Mouse (Mus musculus): Measurements from ENCODE around the gene Unc13c.

Unc13c gene

DNA sequence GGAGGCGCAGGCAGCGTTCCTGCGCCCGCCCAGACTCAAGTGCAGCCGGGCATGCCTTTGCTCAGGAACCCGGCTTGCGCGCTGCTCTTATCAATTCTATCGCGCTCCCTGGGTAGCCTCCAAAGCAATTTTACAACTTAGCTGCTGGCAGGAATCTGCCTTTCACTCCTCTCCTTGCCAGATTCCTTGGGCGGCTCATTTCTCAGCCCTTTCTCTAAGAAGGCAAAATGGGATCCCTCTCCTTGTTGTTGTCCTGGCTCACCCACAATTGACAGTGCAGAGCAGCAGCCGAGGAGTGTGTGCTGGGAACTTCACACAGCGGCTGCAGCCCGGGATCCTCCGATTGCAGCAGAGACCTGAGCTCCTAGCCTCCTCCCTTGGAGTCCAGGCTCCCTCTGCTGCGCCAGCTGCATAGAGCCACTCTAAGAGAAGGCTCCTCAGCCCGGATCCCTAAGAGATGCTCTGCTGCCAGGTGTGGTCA, at the start of gene Unc13c:
TSS of gene Unc13c (minus strand) at position 326 of the 481 bp plus-strand sequence.
- no peak for DNase-seq (ENCODE audit: low spot score)

DNA sequence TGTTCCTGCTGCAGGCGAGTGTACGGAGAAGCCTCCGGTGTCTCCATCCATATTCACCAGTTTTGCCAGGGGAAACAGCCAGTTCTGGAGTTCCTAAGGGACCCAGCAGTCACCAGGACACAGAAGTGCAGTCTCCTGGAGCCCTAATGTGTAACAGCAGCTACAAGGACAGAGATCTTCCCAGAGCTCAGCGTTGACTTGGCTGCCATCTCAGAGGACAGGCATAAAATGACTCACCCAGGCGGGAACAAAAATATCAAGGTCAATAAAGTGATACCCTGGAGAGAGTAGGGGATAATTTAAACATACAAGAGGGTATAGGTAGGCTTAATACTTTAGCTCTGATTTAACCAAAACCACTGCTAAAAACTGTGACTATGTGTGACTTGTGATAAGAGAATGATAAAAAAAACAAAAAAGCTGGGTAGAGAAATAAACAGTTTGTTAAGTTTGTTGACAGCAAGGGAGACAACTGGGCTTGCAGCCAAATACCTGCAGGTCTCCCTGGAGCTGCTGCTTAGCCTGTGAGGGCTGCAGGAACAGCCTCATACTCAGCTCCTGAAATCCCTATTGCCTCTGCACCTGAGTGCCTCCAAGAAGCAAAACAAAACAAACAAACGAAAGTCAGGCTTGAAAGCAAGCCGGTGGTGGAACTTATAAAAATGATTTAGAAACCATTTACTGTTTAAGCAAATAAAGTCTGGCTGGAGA, 39.4 kb upstream of the Unc13c start:
- no peak for DNase-seq (ENCODE audit: low spot score)

DNA sequence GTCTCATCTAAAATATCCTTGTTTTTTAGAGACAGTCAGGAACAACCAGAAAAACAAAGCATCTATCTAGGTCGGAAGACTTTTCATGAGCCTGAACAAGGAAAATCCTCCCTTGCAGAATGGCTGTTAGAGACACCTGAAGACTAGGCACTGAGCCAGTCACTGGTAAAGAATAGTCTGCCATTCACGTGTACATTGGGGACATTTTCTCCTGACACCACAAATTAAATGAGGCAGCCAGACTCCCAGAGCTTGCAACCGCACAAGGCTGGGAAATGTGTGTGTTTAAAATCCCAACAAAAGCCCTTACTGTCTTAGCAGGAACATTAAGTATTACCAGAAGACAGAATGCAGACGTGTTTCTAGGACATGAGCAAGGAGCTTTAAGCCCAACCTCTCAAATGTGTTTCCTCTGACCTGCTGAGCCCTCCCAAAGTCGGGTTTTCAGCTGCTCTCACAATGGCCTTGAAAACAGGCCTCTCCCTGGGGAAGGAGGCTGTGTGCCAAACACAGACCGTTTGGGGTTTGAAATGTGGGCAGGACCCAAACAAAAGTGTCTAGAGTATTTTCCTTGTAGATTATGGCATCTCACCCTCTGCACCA, 33.7 kb upstream of the Unc13c start:
- peak; percentile 67 for DNase-seq (ENCODE audit: low spot score)

DNA sequence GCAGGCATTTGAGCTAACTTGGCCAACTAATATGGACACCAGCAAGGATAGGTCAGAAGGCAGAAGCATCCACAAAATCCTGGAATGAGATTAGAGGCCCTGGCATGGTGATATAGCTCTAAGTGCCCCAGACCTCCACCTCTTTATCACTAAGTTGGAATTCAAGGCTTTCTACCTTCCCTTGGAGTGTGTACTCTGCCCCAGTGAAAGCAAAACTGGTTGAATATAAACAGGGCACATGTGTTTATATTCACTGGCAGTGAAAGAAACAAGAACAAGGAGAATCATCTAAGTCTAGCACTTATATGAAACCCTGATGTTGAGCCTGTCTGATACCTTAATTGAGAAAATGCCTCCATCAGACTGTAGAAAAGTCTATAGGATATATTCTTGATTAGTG, 19.3 kb upstream of the Unc13c start:
- DNase-seq (ENCODE audit: low spot score), result no peak

DNA sequence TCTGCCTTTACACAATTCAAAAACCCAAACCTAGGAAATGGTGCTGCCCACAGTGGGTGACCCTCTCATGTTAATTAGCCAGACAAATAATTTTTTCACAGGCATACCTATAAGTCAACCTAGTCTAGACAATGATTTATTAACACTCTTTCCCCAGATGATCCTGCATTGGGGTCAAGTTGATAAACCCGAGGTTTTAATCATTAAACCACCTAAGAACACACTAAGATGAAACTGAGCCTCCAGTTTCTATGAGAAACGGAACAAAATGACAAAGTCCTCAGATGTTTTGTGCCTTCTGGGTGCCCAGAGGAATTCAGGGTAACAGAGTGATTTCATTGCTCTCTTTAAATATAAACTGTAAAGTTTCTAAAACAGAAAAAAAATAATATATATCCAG, 18.5 kb upstream of the Unc13c start:
- DNase-seq (ENCODE audit: low spot score), result no peak

DNA sequence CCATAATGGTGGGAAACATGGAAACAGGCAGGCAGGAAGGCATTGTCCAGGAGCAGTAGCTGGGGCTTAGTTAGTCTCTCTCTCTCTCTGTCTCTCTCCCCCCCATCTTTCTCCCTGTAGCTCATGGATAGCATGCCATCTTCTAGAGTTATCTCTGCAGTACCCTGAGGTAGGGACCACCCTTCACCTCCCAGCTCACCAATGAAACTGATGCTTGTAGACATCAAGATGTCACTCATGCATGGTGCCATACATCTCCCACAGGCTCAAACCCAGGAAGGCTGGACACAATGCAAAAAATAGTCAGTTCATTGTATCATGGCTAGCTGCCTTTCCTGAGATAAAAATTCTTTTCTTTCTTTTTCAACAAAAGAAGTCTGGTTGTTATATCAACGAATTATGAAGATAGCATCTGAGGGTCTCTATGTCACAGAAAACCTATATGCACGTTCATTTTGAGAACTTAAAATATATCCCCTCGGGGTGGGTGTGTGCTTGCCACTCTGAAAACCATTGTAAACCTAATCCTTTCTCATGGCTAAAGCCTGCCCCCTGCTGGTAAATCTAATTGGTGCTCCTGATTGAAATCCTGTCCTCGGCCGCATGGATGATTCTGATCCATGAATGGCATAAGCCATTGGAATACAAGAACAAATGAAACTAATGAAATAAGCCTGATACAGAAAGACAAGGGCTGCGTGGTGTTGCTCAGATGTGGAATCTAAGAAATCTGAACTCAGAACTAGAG, 14.0 kb upstream of the Unc13c start:
- DNase-seq (ENCODE audit: low spot score), result no peak

DNA sequence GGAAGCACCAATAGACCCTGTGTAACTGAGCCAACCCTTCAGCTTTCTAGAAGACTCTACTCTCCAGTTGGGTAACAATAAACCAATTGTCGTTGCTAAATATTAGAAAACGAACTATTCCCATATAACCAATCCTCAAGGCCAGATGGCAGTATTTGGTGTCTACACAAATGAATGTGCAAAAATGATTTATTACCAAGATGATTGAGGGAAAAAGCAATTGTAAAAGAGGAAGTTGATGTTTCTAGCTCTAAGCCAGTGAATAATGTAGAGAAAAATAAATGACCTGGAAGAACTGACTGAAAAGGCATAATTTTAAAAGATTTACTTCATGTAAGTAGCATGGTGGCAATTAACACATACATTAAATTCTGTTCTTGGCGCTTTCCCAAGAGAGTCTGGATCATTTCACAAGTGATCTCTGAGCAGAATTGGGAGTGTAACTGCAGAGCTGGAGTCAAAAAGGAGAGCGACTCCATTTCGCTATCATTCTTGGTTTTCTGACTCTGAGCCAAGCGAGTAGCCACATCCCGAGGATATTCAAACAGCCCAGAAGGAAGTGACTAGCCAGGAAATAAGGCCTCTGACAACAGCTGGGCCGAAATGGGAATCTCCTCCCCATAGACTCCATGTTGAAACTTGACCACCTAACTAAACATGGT, 3.7 kb upstream of the Unc13c start:
- no peak for DNase-seq (ENCODE audit: low spot score)

DNA sequence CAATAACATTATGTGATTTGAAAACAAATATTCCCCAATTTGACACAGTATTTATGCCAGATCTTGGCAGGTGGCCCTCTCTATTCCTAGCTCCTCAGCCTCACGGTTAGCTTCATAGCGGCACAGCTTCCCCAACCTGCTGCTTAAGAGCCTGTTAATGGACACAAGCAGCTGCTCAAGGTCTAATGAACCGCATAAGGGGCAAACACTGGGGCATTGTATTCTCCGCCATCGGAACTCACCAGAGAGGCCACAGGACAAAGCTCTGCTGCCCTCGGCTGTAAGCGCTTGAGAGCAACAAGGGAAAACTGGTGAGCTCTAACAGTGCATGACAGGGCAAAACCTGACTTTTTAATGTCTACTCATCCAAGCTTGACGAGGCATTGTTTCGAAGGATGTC, 2.0 kb upstream of the Unc13c start:
- DNase-seq (ENCODE audit: low spot score), result peak; percentile 8

DNA sequence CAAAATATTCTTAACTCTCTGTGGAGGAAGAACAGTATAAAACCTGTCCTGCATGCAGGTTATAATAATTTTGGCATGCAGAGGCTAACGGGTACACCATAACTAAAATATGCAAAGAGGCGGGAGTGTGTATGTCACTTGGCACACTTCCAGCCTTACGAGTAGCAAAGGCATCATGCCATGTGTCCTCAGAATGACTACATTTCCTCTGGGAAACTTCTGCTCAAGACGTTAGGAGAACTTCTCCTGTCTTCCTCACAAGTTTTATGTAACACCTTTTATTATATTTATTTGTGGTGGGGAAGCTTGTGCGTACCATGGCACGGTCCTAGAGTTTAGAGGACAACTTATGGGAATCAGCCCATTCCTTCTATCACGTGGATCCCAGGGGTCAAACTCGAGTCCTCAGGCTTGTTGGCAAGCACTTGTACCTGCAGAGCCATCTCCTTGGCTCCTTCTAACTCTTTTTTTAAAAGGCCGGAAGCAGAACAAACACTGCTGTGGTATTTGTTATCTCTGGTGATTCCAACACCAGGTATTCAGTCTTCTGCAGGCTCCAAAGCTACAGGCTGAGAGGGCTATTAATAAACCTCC, 3.3 kb downstream of the Unc13c start:
- DNase-seq (ENCODE audit: low spot score), result no peak

DNA sequence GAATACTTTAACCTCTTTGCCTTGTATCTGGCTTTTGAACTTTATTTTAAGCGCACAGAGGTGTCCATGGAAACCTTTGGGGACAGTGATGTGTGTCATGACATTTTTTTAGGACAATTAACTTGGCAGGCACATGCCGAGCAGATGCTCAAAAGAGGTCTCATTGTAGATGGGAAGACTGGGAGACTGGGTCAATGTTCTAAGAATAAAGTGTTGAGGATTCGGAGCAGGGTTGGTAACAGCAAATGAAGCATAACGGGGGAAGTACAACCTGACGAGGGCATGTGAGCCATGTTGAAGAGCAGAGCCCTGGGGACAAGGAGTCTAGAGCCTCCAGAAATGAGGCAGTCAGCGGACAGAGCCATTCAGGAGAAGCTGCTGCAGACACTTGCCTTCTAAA, 6.3 kb downstream of the Unc13c start:
- no peak for DNase-seq (ENCODE audit: low spot score)

DNA sequence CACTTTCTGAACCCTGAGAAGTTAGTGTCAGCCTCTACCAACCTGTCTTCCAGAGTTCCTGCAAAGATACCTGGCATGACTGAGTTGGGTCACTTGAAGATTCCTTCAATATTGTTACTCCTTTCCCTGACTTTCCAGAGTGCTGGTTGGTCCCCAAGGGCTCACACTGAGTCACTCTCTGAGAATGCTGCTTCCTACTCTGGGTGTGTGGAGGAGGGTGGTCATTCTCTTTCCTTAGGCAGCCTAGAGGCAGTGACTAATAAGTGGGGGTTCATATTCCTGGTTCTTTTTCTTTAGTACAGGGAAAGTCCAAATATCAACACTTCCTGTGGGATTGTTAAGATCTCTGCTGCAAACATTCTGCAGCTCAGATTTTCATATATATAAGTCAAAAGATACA, 16.4 kb downstream of the Unc13c start:
- DNase-seq (ENCODE audit: low spot score), result no peak

DNA sequence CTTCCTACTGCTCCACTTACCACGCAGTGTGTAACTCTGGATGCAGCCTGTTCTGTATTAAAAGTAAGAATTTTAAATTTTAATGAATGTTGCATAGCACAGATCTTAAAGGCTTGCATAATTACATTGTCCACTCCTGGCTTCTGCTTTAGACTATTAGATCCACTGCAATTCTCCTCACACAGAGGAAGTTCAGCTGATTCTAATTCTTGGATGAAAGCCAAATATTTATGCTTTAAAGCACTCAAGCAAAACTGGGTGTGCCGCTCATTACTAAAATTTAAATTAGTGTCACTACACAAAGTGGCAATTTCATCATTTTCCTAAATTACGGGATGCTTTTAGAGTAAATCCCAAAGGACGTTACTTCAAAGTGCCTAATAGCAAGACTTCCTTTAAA, 17.2 kb downstream of the Unc13c start:
- DNase-seq (ENCODE audit: low spot score), result no peak

DNA sequence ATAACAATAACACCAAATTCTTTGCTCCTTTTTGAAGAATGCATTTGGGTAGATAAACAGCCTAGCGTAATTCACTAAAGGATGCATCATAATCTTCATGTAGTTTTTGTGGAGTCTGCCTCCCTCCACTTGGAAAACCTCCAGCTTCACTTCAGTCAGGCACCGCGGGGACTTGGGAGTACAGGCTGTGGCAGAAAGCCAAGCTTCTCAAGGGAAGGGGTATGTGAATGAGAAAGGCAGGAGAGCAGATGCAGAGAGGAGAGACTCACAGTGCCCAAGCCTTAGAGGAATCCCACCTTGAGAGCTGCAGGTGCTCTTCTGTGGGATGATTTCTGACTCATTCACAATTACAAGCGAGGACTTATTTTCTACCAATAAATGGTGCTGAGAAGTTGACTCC, 33.9 kb downstream of the Unc13c start:
- no peak for DNase-seq (ENCODE audit: low spot score)

DNA sequence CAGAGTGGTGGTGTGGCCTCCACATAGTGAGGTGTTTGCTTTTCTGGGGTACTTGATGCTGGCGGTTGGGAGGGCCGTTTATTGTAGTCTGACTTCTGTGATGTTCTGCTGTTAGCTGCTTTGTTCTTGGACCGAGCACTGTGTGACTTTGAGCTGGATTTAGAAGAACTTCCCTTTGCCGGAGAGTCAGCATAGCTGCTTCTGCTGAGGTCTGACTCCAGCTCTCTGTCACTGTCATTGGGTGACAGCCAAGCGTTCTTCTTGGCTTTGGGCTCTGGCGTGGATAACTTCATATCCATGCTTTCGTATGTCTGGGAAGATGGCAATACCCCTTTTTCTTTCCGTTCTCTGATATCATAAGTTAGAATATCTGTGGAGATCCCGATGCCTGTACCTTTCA, 36.8 kb downstream of the Unc13c start:
- no peak for DNase-seq (ENCODE audit: low spot score)

DNA sequence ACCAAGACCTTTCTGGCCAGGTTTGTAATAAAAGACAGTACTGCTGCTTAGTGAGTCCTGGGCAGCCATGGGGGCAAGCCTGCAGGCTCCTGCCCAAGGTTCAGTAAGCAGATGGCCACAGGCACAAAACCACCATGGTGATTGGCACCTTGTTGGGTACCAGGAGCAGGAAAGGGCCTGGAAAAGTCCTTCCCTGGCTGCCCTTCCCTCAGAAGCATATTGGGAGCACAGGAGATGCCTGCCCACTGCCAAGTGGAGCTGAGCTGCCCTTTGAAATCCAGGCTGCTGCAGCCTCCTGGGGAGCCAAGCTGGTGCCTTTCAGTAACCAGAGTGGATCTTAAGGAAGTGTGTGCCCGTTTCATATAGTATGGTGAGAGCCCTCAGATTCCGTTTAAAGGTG, 41.5 kb downstream of the Unc13c start:
- DNase-seq (ENCODE audit: low spot score), result no peak

DNA sequence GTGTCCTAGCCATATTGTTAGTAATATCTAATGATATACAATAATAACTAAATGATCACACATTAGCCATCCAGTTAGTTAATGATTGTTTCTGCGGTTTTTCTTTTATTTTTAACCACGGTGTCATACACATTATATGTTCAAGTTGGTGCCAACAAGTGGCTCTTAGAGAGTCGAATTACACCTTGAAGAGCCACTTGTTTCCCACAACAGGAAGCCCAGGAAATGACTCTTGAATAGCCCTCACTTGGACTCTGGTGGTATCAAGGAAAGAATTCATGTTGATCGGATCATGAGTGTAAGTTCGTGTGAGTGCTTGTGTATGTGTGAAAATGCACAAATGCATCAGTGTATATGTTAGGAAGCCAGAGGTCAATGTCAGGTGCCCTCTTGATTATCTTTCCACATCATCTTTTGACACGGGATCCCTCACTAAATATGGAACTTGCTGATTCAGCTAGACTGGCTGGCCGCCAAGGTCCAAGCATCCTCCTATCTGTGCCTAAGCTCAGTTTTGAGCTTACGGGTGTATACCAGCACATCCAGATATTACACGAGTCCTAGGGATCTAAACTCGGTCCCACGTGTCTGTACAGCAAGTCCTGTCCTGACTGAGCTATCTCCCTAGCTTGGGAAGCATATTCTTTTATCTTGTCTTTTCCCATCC, 46.2 kb downstream of the Unc13c start:
- DNase-seq (ENCODE audit: low spot score), result no peak

DNA sequence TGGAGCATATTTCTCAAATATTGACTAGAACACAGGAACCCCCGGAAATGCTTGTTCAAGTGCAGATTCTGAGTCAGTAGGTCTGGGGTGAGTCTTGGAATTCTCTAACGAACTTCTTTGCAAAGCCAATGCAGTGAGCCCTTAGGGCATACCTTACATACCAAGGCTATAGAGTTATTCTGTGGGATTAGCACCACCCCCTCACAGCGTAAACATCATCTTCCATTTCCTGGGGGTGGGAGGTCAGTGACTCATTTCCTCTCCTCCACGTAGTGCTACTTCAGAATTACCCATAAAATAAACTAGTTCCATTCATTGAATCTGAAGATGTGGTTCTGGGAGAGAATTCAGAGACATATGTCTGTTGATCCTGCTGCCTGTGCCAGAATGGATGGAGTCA, 62.8 kb downstream of the Unc13c start:
- no peak for DNase-seq (ENCODE audit: low spot score)

DNA sequence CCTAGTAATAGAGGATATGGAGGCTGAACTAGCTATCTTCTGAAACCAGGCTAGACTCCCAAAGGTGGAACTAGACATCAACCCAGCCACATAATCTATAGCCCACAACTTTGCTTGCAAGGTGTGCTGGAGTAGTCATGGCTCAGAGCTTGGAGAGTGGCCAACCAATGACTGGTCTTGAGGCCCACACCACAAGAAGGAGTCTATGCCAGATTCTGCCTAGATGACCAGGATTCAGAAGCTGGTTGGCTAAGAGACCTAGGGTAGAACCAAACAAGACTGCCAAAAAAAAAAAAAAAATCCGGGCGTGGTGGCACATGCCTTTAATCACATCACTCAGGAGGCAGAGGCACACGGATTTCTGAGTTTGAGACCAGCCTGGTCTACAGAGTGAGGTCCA, 70.2 kb downstream of the Unc13c start:
- no peak for DNase-seq (ENCODE audit: low spot score)

DNA sequence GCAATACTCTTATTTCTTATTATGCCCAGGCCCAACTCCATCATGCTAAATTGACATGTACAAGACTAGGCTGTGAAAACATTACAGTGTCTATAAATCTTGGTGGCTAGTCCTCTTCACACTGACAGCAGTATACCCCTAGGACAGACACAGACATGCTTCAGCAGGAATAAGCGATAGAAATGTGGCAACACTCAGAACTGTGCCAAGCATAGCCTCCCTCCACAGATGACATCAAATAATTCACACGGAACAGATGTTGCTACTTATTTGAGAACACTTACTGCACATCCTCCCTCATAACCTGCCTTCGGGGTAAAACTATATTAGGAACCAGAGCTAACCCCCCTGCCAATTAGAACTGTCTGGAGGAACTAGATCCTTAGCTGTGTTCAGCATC, 72.6 kb downstream of the Unc13c start:
- no peak for DNase-seq (ENCODE audit: low spot score)

DNA sequence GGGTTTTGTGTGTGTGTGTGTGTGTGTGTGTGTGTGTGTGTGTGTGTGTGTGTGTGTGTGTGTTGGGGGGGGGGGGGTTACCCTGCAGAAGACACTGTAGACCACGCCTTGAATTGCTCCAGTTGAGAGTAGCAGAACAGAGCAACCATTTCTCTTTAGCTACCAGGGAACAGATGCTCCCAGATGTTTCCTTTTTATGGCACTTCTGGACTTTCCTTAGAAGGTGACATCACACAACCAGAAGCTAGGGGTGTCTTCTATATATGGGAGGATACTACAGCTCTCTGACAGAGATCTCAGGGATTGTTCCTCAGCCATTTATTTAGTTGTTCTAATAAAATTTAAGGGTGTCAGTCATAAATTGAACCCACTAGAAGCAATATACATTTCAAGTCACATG, 85.2 kb downstream of the Unc13c start:
- DNase-seq (ENCODE audit: low spot score), result no peak

DNA sequence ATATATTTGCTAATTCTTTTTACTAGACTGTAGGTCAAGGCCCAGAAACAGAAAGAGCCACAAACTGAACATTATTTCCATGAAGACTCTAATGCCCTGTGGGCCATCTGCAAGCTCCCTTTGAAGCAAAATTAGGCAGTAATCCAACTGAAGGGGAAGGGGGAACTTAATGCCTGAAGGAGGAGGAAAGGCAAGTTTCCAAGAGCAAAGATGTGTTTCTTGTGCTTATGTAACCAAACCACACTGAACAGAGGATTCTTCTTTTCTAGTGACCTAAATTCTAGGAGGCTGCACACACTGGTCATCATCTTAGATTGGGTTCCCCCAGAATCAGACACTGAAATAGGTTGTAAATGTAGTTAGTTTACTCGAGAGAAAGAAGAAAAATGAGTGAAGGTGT, 85.6 kb downstream of the Unc13c start:
- DNase-seq (ENCODE audit: low spot score), result no peak

DNA sequence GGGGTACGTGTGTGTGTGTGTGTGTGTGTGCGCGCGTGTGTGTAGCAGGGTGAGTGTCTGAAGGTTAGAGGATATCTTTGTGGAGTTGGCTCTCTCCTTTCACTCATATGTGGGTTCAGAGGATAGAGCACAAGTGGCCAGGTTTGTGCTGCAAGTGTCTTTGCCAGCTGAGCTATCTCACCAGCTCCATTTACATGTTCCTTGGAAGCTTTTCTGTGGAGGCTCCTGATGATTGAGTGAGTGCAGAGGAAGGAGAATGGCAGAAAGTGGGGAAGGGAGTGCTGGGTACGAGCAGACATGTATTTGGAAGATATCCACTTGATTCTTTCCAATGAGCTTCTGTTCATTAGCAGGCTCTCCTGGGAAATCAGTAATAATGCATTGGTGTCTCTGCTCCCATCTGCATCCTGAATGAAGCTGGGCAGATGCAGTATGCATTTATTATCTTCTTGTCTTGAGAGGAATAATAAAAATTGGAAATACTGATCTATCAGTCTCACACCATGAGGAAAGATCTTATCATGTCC, 86.3 kb downstream of the Unc13c start:
- DNase-seq (ENCODE audit: low spot score), result no peak
